Comparison of ENCODE assay signal across 9 mouse cellular contexts in genomic region chr11:34236885-34237284, GRCm38 (mm10).
DNase-seq lines count a peak whose midpoint lies in the region.
"Had no signal": no experiment of that assay in that cellular context is flagged by ENCODE, and none has a peak within 500 bp of the region (broad histone marks: within the 10 kb centered on the region; RNA-seq: fewer than 3 reads in every experiment).

No protein-coding gene starts in this region.

- DNase-seq in frontal cortex, postnatal 36 days (ENCODE audit: low spot score in 2 of 2), result peak; percentile 9 to 20
- DNase-seq in frontal cortex, postnatal 14 days (ENCODE audit: low spot score in 2 of 2), result no peak
- DNase-seq in right cerebral cortex, adult 18-20 months, result peak; percentile 11
- no peak for DNase-seq in right cerebral cortex, adult 2 months (ENCODE audit: low spot score in 2 of 2)
- DNase-seq in brain, adult 2 months (ENCODE audit: low read depth, low spot score), result peak; percentile 37
- DNase-seq in telencephalon, adult 2 months (ENCODE audit: low read depth, low spot score), result peak; percentile 24
- no peak for DNase-seq in spleen, adult 12 weeks (ENCODE audit: low spot score)
- DNase-seq: cerebellum, adult 11 months; cerebellum, adult 9-11 months had no signal

Comparison
In these comparisons a context has a peak if more than half of its experiments do, and no peak if none do; other contexts are left out.
1. DNase-seq: peak in frontal cortex, postnatal 36 days (2 of 2), right cerebral cortex, adult 18-20 months (single experiment), brain, adult 2 months (single experiment) and telencephalon, adult 2 months (single experiment); none in frontal cortex, postnatal 14 days (0 of 2), right cerebral cortex, adult 2 months (0 of 2) and spleen, adult 12 weeks (single experiment).